14 mouse cellular contexts compared by ENCODE assay signal in genomic region chr4:131350268-131350667, GRCm38 (mm10).
"Had no signal": no experiment of that assay in that cellular context is flagged by ENCODE, and none has a peak within 500 bp of the region (broad histone marks: within the 10 kb centered on the region; RNA-seq: fewer than 3 reads in every experiment).

No protein-coding gene starts in this region.

- H3K4me3 ChIP-seq: midbrain, embryonic 10.5 days; midbrain, embryonic 12.5 days; neural tube, embryonic 12.5 days; stomach, embryonic 15.5 days had no signal

- H3K27me3 ChIP-seq: midbrain, embryonic 12.5 days; neural tube, embryonic 12.5 days; stomach, embryonic 15.5 days had no signal

- DNase-seq: lung, adult 18-20 months; lung, embryonic 14.5 days; lung, postnatal 10 days; lung, postnatal 4 days; midbrain, embryonic 14.5 days; right cerebral cortex, postnatal 14 days; thymus, adult 2 months; thymus, postnatal 25 days; thymus, postnatal 4 days had no signal

- H3K9ac ChIP-seq: lung, embryonic 14.5 days; midbrain, embryonic 12.5 days; neural tube, embryonic 12.5 days; stomach, embryonic 15.5 days had no signal

- H3K36me3 ChIP-seq: midbrain, embryonic 10.5 days; midbrain, embryonic 12.5 days; neural tube, embryonic 12.5 days; stomach, embryonic 15.5 days had no signal

- H3K4me1 ChIP-seq: stomach, embryonic 15.5 days had no signal

- H3K9me3 ChIP-seq: midbrain, embryonic 10.5 days; midbrain, embryonic 12.5 days; neural tube, embryonic 12.5 days; stomach, embryonic 15.5 days had no signal

- H3K4me2 ChIP-seq: lung, embryonic 14.5 days; midbrain, embryonic 12.5 days; neural tube, embryonic 12.5 days; stomach, embryonic 15.5 days had no signal

- H3K27ac ChIP-seq: midbrain, embryonic 10.5 days; midbrain, embryonic 12.5 days; neural tube, embryonic 12.5 days; stomach, embryonic 15.5 days; stomach, postnatal 0 days had no signal
